Mouse (Mus musculus): Measurements from ENCODE around the gene Adgrg3.

The Adgrg3 gene

GRCm38 (mm10) chr8:94992996-94993724 lies 24.3 kb upstream of the Adgrg3 start:
- DNase-seq (ENCODE audit: low read depth), result no peak

GRCm38 (mm10) chr8:94994006-94994405 lies 23.5 kb upstream of the Adgrg3 start:
- no peak for DNase-seq (ENCODE audit: low read depth)

- no peak for DNase-seq (ENCODE audit: low read depth)
These were observed 23.0 kb upstream of the Adgrg3 start for GRCm38 (mm10) chr8:94994510-94994909.

- DNase-seq (ENCODE audit: low read depth), result no peak
These were observed 22.1 kb upstream of the Adgrg3 start for GRCm38 (mm10) chr8:94995336-94995893.

GRCm38 (mm10) chr8:94996037-94996436 lies 21.5 kb upstream of the Adgrg3 start:
- no peak for DNase-seq (ENCODE audit: low read depth)

GRCm38 (mm10) chr8:94996899-94997856 lies 20.3 kb upstream of the Adgrg3 start:
- DNase-seq (ENCODE audit: low read depth), result no peak

- DNase-seq (ENCODE audit: low read depth), result no peak
These were observed 19.6 kb upstream of the Adgrg3 start for GRCm38 (mm10) chr8:94997857-94998243.

GRCm38 (mm10) chr8:94998431-94998830 lies 19.1 kb upstream of the Adgrg3 start:
- no peak for DNase-seq (ENCODE audit: low read depth)

- no peak for DNase-seq (ENCODE audit: low read depth)
These were observed 18.5 kb upstream of the Adgrg3 start for GRCm38 (mm10) chr8:94999004-94999403.

GRCm38 (mm10) chr8:94999956-95000355 lies 17.5 kb upstream of the Adgrg3 start:
- no peak for DNase-seq (ENCODE audit: low read depth)

- no peak for DNase-seq (ENCODE audit: low read depth)
These were observed 16.8 kb upstream of the Adgrg3 start for GRCm38 (mm10) chr8:95000684-95001083.

GRCm38 (mm10) chr8:95001165-95001564 lies 16.3 kb upstream of the Adgrg3 start:
- no peak for DNase-seq (ENCODE audit: low read depth)

- DNase-seq (ENCODE audit: low read depth), result no peak
These were observed 15.8 kb upstream of the Adgrg3 start for GRCm38 (mm10) chr8:95001655-95002054.

GRCm38 (mm10) chr8:95002089-95002655 lies 15.3 kb upstream of the Adgrg3 start:
- no peak for DNase-seq (ENCODE audit: low read depth)

GRCm38 (mm10) chr8:95012442-95012919 lies 5.0 kb upstream of the Adgrg3 start:
- DNase-seq (ENCODE audit: low read depth), result peak; percentile 75

GRCm38 (mm10) chr8:95015866-95016265 lies 1.6 kb upstream of the Adgrg3 start:
- no peak for DNase-seq (ENCODE audit: low read depth)

GRCm38 (mm10) chr8:95016684-95017083 lies 808 bp upstream of the Adgrg3 start:
- no peak for DNase-seq (ENCODE audit: low read depth)

GRCm38 (mm10) chr8:95017969-95018635 lies 610 bp downstream of the Adgrg3 start:
- DNase-seq (ENCODE audit: low read depth), result no peak

- DNase-seq (ENCODE audit: low read depth), result no peak
These were observed 2.8 kb downstream of the Adgrg3 start for GRCm38 (mm10) chr8:95020293-95020777.

- DNase-seq (ENCODE audit: low read depth), result no peak
These were observed 3.3 kb downstream of the Adgrg3 start for GRCm38 (mm10) chr8:95020821-95021220.

GRCm38 (mm10) chr8:95023201-95023600 lies 5.7 kb downstream of the Adgrg3 start:
- no peak for DNase-seq (ENCODE audit: low read depth)

GRCm38 (mm10) chr8:95024387-95024786 lies 6.9 kb downstream of the Adgrg3 start:
- DNase-seq (ENCODE audit: low read depth), result no peak

All from fibroblast of lung, adult 2 months (primary cell).